Mouse (Mus musculus): ENCODE measurements at regions not wholly inside any gene's neighbourhood (a gene's known extent, or its start where the extent isn't known, plus 50 kb on each side); places are given as distances from the start of the nearest gene placed in this dataset.

DNA sequence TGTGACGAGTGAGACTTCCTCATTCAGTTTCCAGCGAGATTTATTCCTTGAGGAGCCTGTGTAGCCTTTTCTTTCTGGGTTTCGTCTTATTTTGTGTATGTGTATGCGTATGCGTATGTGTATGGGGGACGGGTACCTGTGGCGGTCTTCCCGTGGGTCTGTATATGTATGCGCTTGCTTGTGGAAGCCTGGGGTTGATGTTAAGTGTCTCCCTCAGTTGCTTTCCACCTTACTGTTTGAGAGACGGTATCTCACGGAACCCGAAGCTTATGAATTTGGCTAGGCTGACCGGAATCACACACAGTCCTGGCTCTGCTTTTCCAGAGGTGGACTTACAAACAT lies 87.1 kb downstream of the Ankrd50 start:
- no peak for DNase-seq (ENCODE audit: low read depth)

DNA sequence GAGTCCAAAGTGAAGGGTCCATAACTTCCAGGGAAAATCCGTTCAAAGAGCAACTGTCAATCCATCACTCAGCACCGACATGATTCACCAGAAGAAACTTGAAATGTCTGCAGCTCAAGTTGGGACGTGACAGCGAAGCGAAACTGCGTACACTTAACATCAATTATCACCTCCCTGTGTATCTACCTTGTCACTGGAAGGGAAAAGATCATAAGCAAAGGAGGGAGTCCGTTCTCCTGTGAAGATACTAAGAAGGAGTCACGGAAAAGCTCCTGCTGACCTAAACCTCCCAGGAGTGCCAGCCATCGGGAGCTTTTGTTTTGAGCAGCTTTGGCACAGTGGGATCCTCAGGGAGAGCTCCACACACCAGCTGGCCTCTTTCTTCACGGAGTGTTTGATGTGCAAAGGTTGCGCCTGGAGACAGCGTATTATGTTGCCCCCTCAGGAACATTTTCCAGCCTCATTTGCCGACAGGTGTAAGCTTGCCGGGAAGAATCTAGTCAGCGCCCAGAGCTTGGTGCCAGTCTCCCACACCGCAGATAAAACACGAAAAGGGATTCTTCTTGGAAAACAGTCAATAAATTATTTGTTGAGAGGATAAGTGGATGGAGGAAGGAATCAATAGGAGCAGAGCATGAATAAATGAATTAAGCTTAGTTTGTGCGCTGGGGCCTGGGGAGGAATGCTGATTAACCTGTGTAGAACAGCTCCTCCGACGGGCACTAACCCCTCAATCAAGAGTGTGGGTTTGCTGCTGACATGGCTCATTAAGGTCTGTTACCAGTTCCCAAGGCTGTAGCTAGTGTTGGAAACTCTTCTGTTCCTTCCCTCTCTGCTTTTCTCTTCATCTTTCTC lies 87.7 kb downstream of the Ankrd50 start:
- DNase-seq (ENCODE audit: low read depth): no peak

DNA sequence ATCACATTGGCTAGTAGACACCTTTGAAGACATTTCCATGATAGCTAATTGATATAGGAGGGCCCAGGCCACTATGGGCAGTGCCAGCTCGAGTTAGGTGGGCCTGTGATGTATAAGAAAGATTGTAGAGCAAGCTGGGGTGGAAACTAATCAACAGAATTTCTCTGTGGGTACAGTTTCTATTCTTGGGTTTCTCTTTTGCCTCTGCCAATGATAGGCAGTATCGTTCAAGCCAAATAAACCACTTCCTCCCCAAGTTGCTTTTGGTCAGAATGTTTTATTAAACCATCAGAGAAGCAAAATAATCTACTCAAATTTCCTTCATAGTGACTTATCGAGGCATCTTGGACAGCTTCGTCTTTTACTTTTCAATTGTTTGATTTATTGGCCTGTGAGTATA lies 90.3 kb downstream of the Ankrd50 start:
- DNase-seq (ENCODE audit: low read depth): peak; percentile 8

DNA sequence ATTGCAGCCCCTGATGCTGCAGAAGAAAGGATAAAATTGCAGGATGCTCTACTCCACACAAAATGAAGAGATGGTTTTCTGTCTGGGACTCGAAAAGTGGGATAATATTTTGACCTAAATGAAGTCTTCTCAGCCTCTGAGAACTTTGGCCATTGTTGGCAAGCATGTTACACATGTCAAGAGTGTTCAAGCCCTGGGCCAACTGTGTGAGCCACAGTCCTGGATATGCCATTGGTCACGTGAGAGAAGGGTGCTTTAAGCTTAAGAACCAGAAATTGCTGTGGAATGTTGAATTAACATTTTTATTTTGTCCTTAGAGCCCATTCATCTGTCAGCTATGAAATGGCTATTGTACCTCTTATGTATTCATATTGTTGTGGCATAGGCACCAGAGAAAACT lies 95.0 kb downstream of the Ankrd50 start:
- DNase-seq (ENCODE audit: low read depth): no peak

DNA sequence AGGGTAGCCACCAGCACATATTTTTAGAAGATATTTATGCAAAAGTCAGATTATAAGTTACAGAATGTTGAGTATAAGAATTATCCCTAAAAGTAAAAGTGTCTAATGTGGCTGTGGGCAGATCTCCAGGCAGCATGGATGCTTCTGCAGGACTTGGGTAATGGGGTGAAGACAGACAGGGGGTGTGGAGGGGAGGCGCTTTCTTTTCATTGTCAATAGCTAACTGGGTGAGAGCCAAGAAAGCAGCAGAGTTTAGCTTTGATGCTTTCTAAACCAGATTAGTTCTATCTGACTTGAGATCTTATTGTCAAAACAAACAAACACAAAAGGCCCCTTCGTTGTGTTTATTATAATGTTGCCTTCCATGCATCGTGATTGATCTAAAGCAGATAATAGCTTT lies 95.7 kb downstream of the Ankrd50 start:
- no peak for DNase-seq (ENCODE audit: low read depth)

DNA sequence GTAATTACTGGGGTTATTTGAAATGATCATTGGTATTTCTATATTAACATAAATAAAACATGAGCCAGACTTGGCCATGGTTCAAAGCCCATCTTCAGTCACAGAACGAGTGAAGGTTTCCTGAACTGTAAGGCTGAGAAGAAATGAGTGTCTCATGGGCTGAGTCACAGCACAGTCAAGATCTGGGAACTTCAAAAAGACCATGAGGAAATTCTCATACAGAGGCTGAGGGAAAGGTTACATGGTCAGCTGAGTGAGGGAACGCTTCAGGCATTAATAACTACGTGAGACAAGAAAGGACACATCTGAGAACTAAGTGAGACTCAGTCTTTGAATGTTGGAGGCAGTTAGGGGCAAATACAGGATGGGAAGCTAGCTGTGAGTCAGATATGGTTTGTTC lies 101.9 kb downstream of the Ankrd50 start:
- no peak for DNase-seq (ENCODE audit: low read depth)

DNA sequence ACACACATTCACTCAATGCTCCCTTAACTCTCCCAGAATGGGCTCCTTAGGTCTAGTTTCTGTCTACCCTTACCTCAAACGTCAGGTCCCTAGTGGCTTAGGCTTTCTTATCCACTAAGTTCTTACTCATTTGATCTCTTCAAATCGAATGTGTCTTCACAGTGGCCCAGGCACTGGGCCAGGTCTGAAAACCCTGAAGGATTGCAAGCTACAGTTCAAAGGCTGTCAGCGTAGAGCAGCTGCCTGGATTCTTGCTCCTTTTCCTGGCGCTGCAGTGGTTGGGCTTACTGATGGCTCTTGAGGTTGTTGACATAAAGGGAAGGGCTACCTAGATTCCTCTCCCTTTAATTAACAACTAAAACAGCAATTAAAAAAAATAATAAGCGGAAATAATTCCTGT lies 103.0 kb downstream of the Ankrd50 start:
- no peak for DNase-seq (ENCODE audit: low read depth)

DNA sequence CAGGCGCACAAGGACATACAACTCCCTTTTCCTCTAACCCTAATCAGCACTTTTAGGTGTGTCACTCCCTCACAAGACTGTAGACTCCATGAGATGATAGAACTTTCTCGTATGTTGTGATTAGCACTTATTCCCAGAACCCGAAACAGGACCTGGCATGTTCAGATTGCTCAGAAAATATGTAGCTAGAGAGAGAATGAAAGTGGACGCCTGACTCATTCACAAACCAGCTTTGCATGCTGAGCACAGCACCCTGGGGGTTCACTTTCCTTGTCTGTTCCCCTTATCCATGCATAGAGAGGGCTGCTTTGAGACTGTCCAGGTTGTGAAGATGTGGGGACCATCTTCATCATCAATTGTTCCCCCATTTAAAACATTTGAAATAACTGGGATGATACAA lies 111.0 kb downstream of the Ankrd50 start:
- DNase-seq (ENCODE audit: low read depth): no peak

DNA sequence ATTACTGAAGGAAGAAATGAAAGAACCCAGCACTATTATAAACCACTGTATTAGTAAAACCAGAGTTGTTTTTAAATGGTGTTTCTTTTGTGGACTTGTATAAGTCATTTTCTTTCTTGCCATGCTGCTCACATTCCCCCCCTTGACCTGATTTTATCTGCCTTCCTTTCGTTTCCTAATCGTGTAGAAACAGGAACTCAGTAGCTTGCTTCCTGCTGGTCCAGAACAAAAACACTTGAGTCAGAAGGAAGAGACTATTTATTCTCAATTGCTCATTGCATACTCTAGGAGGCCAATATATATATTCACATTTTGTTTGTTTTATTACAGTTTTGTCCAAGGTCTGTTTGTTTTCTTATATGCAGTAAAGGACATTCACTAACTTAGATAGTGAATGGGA lies 112.9 kb downstream of the Ankrd50 start:
- DNase-seq (ENCODE audit: low read depth): peak; percentile 16

DNA sequence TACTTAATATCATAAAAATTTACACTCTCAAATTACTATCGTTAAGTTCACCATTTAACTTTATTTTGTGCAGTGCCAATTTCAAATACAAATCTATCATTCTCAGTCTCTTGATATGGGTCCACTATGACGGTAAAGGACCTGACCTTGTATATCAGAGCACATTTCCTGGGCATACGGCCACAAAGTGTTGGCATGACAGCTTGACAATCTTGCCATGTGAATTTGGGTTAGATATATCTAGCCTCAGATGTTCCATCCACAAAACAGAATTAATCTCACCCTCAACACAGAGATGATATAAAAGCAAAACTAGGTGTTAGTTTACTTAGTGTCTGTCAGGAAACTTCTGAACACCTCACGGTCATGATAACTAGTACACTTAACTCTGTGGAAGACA lies 120.8 kb downstream of the Ankrd50 start:
- no peak for DNase-seq (ENCODE audit: low read depth)

DNA sequence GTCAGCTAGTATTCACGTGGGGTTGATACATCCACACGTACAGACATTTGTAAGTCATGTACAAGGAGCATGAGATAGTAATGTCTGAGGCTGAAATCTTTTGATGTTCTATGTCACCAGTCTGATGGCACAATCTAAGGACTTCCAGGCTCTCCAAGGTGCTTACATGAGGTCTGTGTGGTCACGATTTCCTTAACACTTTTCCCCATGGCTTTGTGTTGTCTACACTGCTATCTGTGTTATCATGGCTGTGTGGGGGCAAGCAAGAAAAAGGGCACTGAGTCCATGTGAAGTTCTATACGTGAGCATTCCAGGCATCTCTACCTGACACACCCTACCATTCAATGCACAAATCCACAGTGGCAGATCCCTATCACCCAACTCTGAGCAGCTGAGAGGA lies 123.2 kb downstream of the Ankrd50 start:
- no peak for DNase-seq (ENCODE audit: low read depth)

DNA sequence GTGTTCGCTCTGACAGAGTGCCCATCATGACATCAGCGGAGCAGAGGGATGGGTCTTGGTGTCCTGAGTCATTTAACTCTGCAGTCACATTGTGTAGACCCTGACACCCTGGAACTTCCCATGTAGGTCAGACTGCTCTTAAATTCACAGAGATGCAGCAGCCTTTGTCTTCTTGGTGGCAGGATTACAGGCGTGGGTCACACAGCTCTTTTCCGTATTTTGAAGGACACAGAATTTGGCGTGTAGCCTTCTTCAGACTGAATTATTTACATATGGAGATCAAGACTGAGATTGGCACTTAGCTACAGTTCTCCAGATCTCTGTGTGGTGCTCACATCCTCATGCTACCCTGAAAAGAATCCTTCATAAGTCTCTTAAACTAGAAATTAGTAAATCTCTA lies 123.7 kb downstream of the Ankrd50 start:
- DNase-seq (ENCODE audit: low read depth): no peak

DNA sequence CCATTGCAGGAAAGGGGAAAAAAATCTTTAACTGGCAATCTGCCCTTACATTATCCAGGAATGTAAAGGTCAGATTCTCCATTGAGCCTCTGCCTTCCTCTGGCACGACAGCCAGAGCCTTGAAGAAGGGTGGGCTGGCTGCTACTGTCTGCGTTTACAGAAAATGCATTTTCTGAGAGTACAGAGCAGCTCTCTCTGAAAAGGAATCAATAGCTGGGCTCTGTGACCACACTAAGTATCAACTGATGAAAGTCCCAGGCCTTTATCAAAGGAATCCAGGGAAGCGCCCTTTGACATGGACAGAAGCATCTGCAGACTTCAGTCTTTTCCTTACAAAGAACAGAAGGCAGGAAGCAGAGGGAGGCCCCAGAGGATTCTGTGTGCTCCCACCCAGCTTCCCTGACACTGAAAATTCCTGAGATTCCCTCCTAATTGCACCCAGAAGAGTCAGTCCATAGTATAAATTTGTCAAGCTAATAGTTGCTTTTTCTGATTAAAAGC lies 124.2 kb downstream of the Ankrd50 start:
- DNase-seq (ENCODE audit: low read depth): no peak

DNA sequence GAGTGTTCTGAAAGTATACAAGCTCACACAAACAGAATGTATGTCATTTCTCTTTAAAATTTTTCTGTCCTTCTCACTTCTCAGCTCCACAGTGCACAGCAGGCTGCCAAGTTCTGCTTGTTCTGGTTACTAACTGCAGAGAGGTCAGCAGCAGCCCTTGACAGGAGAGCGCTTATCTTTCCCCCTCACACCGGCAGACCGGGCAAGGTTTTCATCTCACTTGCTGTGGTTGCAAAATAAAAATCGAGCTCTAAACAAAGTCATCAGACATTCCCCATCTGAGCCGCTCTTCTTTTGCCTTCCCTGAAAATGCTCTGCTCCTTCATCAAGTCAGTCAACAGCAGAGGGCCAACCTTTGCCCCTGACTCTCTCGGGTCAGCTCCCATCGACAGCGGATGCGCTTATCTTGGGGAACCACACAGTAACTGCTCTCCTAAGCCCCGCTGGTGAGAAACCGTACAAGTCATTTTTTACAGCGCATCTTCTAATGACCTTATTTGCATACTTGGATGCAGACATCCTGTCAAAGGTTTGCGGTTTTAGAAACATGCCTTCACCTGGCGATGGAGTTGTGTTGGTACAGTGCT lies 126.6 kb downstream of the Ankrd50 start:
- peak; percentile 1 for DNase-seq (ENCODE audit: low read depth)

DNA sequence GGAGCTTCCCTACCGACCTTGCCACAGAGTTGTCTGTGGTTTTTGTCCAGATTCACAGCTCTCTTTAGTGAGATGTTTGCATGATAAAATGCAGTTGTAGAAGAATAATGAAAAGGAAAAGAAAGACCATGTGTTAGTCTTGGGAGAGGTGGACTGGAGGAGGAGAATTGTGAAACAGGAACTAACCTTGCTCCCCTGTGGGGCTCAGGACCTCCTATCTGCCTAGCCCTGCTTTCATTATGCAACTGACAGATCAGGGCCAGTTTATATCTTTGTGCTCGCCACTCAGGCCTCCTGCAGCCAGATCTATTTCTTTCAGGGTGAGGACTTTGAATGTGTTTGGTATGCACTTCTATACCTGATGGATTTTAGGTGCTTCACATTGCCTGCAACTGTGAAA lies 140.4 kb downstream of the Ankrd50 start:
- DNase-seq (ENCODE audit: low read depth): no peak

DNA sequence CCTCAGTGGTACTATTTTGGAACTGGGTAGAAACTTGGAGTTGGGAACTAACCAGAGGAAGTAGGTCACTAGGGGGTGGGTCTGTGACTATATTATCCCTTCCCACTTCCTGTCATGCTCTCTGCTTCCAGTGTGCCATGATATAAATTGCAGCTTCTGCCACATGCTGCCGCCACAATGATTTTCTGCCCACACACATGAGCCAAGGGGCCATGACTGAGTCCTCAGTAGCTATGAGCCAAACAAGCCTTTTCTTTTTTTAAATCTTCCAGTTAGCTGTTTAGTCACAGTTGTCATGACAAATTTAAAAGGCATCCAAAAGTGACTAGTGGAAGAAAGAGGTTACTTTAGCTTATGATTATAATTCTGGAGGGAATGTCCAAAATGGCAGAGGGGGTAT lies 143.0 kb downstream of the Ankrd50 start:
- DNase-seq (ENCODE audit: low read depth): no peak

DNA sequence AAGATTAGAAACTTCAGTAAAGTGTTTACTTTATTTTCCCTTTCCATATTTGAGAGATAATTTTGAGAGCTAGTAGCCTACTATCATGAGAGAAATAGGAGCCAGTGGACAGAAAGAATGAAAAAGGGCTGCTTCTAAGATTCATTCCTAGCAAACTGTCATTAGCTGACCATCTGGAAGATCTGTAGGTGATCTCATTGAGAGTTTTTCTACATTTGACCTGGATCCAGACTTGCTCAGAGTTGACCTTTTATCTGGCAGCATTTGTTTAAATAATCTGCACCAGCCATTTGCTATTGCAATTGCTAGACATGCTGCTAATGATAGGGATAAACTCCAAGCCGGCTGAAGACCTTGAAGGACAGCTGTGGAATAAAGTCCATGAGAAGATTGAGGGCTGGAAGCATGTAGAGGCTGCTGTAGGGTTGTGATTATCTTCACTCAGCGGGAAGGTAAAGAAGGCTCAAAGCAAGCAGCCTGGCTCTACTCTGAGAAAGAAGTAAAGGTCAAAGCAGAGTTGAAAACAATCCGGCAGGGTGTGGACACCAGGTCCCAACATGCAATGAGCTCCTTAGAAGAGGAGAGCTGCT lies 151.2 kb downstream of the Ankrd50 start:
- DNase-seq (ENCODE audit: low read depth): no peak

DNA sequence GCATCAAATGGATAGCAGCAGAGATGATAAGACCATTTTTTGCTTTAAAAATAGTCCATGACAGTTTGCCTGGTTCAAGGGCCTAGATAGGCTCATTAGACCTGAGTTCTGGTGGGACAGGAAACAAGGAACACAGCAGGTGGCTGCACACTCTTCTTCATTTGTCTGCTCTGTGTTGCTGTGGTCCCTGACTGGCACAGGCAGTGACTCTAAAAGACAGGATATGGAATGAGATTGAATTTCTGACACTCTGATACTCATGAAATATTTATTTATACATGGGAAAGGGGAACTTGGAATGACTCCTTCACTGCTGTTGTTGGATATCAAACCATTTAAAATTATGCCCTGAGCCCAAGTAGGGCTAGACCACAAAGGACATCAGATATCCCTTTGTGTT lies 153.5 kb downstream of the Ankrd50 start:
- no peak for DNase-seq (ENCODE audit: low read depth)

DNA sequence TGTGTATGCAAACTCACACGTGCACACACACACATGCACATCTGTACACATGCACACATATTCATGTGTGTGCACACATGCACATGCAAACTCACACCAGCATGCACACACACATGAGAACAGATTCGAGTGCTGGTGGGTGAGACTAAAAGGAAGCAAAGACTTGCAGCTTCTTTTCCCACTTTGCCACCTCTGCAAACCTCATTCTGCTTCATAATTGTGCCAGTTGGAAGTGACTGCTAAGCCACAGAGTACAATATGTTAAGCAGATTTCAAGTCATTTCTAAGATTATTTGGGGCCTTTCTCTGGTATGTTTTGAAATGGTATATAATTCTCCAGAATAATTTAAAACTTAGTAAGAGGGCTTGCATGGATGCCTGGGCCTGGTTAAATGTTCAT lies 157.4 kb downstream of the Ankrd50 start:
- DNase-seq (ENCODE audit: low read depth): no peak

DNA sequence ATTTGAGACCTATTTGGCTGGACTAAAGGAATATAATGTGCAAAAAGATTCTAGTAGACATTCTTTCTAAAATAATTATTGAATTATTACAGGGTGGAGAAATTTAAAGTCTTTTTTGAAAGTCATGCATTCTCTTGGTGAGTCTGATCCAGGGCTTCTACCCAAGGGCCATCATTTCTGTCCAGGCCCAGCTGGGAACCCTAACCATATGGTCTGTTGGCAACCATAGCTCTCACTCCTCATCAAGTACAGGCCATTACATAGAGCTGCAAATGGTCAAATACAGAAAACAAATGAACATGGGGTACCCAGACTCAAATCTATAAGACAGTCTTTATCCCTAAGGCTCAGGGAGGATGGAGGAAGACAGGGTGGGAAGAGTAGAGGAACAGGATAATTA lies 158.4 kb downstream of the Ankrd50 start:
- no peak for DNase-seq (ENCODE audit: low read depth)

DNA sequence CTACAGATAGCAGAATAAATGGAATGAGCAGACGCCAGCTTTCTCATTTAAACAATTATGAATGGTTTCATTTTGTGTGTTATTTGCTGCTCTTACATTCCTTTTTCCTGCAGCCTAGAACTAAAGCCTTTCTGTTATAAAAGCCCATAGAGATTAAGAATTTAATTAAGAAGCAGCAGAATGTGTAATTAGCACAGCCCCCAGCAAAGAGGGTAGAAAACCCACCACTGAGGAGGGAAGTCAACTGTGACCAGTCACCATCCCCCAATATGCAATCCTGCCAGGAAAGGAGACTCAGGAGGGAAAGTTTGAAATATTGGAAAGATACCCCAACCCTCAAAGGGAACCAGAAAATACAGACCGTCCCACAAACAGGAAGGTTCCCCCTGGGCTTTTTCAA lies 160.0 kb downstream of the Ankrd50 start:
- no peak for DNase-seq (ENCODE audit: low read depth)

DNA sequence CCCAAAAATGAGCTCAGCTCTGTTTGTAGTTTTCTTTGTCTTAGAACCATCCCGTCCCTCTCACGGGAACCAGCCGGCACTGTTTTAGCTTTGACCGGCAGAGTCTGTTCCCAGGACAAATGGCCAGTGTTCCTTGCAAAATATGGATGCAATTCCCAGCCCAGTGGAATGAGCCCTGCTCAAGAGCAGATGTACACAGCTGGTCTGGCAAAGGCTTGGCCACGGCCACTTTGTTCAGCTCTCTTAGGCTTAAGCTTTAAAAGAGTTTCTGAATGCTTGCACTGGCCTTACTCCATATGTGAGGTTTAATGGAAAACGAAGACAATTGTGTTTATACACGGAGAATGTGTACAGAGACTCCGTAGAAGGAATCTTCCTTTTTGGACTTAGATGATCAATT lies 162.2 kb downstream of the Ankrd50 start:
- DNase-seq (ENCODE audit: low read depth): no peak

DNA sequence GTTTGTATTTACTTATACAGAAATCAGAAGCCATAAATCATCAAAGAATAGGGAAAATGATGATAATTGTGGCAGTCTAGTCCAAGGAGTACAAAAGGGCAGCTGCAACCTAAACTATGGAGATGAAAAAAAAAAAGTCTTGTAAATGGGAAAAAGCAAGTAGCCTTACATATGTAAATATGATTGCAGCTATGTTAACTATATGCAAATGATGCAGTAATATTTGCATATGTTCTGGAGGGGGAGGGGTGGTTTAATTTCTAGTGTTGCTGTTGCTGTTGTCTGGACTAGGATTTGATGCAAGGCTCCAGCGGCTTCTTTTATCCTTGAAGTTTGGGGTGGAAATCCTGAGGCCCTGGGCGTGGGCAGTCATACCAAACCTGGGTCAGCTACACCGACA lies 163.0 kb downstream of the Ankrd50 start:
- no peak for DNase-seq (ENCODE audit: low read depth)

DNA sequence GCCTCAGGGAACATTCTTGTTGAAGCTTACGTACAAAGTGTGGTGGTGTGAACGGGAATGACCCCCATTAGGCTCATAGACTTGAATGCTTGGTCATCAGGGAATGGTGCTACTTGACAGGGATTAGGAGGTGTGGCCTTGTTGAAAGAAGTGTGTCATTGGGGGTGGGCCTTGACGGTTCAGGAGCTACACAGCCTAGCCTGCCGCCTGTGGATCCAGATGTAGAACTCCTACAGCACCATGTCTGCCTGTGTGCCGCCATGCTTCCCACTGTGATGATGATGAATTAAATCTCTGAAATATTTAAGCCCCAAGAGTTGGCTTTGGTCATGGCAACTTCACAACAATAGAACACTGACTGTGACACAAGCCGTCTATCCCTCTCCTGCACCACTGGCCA lies 163.6 kb downstream of the Ankrd50 start:
- DNase-seq (ENCODE audit: low read depth): no peak

Measured in induced T-regulatory cell, adult 2 months (primary cell).